Mouse (Mus musculus): ENCODE measurements around the gene Agl.

Agl gene

DNA sequence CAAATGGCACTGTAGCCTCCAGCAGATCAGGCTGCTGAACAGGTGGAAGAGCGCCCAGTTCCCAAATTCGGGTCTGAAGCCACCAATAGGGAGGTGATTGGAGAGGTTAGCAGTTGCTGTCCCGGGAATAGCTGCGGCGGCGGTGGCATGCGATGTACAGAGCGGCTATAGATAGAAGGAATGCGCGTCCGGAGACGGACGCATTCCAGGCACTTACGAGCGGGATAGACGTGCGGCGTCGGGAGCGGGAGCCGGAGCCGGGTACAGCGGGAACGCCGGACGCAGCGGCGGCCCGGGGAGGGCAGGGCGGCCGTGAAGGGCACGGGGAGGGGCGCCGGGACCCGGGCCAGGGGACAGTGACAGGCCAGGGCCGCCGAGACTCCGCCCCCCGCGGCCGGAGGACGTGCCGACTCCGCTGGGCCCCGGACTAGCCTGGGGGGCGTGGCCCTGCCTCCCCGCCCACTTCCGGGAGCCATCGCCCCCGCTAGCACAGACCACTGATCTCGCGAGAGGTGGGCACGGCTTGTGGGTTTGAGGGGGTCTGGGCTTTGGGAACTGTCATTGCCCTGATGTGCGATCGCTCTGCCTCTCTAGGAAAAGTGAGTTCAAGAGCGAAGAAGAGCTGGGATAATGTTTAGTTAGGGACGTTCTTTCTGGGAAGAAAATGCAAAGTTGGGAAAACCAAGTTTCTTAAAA is at the start of gene Agl:
Gene Agl, minus strand, starts transcription at position 356 of the 696 bp plus-strand sequence.
- DNase-seq (ENCODE audit: low spot score in 2 of 2) = peak; percentile 65 to 76

GRCm38 (mm10) chr3:116857611-116858010 is 49.6 kb upstream of the Agl start:
- no peak for DNase-seq (ENCODE audit: low spot score in 2 of 2)

DNA sequence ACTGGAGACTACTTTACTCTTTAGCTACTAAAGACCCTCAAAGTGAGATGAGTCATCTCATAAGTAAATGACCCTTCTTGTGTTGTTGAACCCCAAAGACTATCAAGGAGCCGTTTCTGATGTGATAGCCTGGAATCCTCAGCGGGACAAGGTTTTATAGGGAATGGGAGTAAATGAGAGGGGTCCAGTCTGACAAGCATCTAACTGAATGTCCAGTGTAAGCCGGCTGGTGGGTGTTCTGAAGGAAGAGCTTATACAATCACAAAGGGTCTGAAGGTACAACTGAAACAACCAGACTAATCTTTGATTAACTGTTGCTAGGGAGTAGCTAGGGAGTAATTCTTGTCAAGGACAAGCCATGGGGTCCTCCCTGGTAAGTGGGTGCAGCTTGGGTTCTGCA is 44.5 kb upstream of the Agl start:
- no peak for DNase-seq (ENCODE audit: low spot score in 2 of 2)

DNA sequence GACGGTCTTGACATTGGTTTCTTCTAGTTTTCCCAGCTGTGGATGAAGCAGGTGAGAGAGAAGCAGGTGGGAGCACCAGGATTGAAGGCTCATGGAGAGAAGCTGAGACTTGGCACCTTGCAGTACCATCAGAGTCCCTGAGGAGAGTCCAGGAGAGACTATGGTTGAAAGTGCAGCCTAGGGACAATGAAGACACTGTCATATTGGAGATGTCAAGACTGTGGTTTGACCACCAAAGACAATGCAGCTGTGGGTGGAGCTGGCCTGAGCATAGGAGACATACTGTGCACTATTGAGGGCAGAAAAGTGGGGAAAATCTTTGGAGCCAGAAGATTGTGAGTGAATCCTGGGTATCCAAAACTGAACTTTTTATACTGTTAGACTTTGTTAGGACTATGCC is 42.4 kb upstream of the Agl start:
- no peak for DNase-seq (ENCODE audit: low spot score in 2 of 2)

DNA sequence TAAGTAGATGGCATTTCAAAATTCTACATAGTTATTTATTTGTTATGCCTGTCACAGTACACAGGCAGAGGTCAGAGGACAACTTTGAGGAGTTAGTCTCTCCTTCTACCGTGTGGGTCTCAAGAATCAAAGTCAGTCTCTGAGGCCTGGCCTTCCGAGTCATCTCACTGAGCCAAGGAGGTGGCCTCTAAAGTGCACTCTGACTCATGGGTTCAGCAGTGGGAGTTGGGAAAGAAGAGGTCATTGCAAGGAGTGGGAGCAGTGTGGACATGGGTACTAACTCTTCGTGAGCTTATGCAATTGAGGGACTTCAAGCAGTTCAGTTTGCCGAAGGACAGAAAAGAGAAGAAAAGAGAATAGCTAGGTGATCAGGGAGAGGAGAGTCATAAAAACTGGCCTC is 41.0 kb upstream of the Agl start:
- no peak for DNase-seq (ENCODE audit: low spot score in 2 of 2)

DNA sequence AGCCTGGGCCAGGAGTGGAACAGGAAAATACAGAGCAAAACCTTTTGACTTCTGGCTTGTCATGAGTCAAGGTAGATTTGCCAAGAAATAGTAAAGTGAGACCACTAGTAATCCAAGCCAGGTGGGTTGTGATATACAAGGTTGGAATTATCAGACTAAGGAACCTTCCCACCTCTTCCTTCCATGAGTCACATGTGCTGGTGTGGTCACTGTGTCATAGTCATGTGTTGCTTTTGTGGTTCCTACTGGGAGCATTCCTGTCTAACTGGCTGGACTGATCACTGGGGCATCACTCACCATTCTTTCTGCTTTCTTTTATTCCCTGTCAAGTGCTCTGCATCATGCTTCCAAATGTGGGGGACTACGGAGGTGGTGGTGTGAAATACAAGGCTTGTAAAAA is 40.1 kb upstream of the Agl start:
- no peak for DNase-seq (ENCODE audit: low spot score in 2 of 2)

- no peak for DNase-seq (ENCODE audit: low spot score in 2 of 2)
Measured at GRCm38 (mm10) chr3:116846084-116846483, 38.1 kb upstream of the Agl start.

- no peak for DNase-seq (ENCODE audit: low spot score in 2 of 2)
Measured at GRCm38 (mm10) chr3:116844880-116845579, 37.1 kb upstream of the Agl start.

DNA sequence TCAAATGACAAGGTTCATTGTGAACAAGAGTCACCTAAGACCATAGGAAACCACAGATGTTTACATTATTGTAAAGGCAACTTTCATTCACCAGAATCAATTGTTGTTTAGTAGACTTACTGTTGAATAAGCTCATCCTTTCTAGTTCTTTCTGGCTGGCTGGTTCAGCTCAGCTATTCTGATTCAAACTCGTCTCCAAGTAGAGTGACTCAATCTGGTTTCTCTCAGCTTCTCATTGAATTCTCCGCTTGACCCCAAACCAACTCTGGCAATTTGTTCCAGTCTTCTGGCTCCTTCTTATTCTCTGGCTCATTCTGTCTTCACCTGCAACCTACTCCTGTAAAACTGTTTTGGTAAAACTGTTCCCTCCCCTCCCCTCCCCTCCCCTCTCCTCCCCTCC is 33.3 kb upstream of the Agl start:
- DNase-seq (ENCODE audit: low spot score in 2 of 2) = no peak

GRCm38 (mm10) chr3:116836681-116837475 is 28.9 kb upstream of the Agl start:
- no peak for DNase-seq (ENCODE audit: low spot score in 2 of 2)

DNA sequence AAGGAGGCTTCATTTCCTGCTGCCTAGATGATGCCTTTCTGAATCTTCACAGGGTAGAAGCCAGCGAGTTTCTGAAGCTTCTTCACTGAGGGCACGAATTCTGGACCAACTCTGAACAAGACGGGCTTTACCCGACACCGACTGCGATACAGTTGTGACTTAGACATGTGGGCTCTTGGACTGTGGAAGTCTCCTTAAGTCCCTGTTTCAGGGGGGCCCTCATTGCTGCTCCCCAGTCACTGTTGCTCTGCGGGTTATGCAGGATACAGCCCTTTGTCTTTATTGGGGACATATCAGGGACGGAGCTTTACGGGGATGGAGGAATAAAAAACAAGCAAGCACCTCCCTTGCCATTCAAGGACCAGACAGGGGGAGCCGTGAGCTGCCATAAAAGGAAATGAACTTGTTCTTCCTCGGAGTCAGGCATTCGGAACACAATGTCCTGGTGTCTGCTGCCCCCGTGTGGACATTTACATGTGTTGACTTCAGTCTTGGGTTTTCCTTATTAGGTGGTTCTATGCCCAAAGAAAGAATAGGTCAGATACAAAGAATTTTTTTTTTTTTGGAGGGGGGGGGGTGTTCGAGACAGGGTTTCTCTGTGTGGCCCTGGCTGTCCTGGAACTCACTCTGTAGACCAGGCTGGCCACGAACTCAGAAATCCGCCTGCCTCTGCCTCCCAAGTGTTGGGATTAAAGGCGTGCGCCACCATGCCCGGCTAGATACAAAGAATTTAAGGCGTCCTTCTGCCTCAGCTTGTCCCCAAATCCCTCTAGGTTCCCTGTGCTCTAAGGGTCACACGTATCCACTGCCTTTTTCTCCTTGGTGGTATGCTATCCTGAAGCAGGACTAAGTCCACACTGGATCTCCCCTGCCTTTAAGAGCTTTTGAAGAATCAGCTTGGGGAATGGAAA is 28.1 kb upstream of the Agl start:
- peak; percentile 83 to 90 for DNase-seq (ENCODE audit: low spot score in 2 of 2)

- no peak for DNase-seq (ENCODE audit: low spot score in 2 of 2)
Measured at GRCm38 (mm10) chr3:116835350-116835749, 27.4 kb upstream of the Agl start.

- DNase-seq (ENCODE audit: low spot score in 2 of 2) = no peak
Measured at GRCm38 (mm10) chr3:116834241-116834640, 26.3 kb upstream of the Agl start.

DNA sequence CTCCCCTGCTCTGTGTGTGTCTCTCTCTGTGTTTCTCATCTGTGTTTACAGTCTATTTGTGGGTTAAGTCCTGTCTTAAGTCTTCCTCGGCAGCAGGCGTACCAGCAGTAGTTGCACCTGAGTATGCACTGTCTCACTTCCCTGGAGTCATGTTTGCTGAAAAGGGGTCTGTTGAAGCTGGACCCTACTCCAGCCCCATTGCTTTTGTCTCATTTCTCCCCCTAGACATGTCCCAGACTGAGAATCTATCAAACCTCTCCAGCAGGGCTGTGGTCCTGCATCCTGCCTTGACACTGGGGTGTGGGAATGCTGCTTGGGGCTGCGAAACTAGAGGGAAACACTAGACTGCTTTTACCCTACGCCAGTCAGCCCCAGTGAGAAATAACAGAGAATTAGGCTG is 25.5 kb upstream of the Agl start:
- no peak for DNase-seq (ENCODE audit: low spot score in 2 of 2)

DNA sequence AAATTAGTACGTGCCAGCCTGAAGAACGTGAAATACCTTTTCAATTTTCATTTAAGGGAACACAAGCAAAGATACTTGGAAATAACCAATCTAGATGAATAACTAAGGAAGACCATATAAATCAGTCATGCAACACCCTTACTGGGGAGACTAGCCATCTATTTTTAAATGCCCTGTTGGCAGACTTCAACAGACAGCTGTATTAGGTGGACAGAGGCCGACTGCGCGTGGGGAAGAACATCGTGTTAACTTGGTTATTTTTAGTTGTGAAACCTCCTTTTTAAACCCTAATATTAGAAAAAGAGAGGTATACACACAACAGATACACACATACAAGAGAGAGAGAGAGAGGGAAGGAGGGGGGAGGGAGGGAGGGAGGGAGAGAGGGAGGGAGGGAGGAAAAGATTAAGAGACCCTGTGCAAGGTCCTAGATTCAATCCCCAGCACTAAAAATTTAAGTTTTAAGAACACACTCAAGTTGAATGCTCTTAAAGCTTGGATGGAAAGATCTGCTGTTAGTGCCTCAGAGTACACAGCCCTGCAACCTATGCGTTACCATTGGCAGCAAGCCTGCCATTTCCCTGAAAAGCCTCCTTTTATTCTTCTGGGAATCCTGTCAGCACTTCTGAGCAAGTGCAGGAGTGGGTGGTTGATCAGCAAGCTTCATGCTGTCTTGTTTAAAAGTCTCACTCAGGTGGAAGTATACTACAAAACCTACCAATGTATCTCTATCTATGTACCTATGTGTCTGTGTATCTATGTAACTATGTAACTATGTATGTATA is 24.8 kb upstream of the Agl start:
- no peak for DNase-seq (ENCODE audit: low spot score in 2 of 2)

DNA sequence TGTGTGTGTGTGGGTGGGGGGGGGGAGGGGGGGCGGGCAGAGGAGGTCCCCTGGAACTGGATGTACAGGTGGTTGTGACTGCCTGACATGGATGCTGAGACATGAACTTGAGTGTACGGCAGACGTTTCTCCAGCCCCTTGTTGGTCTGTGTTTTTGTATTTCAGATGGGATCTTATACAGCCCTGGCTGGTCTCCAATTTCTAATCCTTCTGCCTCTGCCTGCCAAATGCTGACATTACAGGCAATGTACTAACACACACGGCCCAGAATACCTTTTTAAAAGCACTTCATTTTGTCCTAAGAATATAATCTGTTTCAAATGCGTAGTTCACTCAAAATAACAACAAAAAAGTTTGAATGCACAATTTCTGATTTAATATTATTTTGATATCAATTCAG is 23.4 kb upstream of the Agl start:
- no peak for DNase-seq (ENCODE audit: low spot score in 2 of 2)

- no peak for DNase-seq (ENCODE audit: low spot score in 2 of 2)
Measured at GRCm38 (mm10) chr3:116829274-116829920, 21.4 kb upstream of the Agl start.

- no peak for DNase-seq (ENCODE audit: low spot score in 2 of 2)
Measured at GRCm38 (mm10) chr3:116826471-116827215, 18.7 kb upstream of the Agl start.

GRCm38 (mm10) chr3:116817231-116817630 is 9.3 kb upstream of the Agl start:
- DNase-seq (ENCODE audit: low spot score in 2 of 2) = no peak
